10 mouse cellular contexts compared by ENCODE assay signal in genomic region chr4:108319747-108320146, GRCm38 (mm10). TPM values are rescaled to one million over a fixed set of nuclear protein-coding genes. Genes with fewer than 3 reads are reported as not detected.
DNase-seq lines count a peak whose midpoint lies in the region; ATAC-seq and TF ChIP-seq lines count a peak whose summit lies in the region.
"Had no signal": no experiment of that assay in that cellular context is flagged by ENCODE, and none has a peak within 500 bp of the region (broad histone marks: within the 10 kb centered on the region; RNA-seq: fewer than 3 reads in every experiment).

No protein-coding gene starts in this region.

- H3K4me2 ChIP-seq in forebrain, embryonic 15.5 days (replicated peaks), result no peak overlapping the region
- H3K4me2 ChIP-seq: hindbrain, embryonic 12.5 days; liver, embryonic 15.5 days had no signal

- no peak overlapping the region for H3K27ac ChIP-seq in left cerebral cortex, adult 2 months
- H3K27ac ChIP-seq in ES-E14 (ENCODE audit: insufficient read depth, low read depth, low read length, poor library complexity, severe bottlenecking), result no peak overlapping the region; the same call in 1 of the 2 replicates
- no peak overlapping the region for H3K27ac ChIP-seq in forebrain, embryonic 15.5 days (replicated peaks)
- H3K27ac ChIP-seq: hindbrain, embryonic 12.5 days had no signal

- H3K36me3 ChIP-seq in ES-E14 (ENCODE audit: control insufficient read depth, insufficient read depth, low read length, poor library complexity, severe bottlenecking), result no peaks in the 10 kb centered on the region
- H3K36me3 ChIP-seq in splenic B cell, adult 2 months (ENCODE audit: control insufficient read depth, insufficient read depth, low read length, poor library complexity, severe bottlenecking), result no peaks in the 10 kb centered on the region
- H3K36me3 ChIP-seq in forebrain, embryonic 15.5 days, result no peaks in the 10 kb centered on the region
- H3K36me3 ChIP-seq: hindbrain, embryonic 12.5 days; liver, embryonic 15.5 days had no signal

- H3K9me3 ChIP-seq in ES-E14 (ENCODE audit: control insufficient read depth, insufficient read depth, low read depth, low read length), result no peaks in the 10 kb centered on the region
- no peaks in the 10 kb centered on the region for H3K9me3 ChIP-seq in forebrain, embryonic 15.5 days
- H3K9me3 ChIP-seq: hindbrain, embryonic 12.5 days; liver, embryonic 15.5 days had no signal

- WGBS in forebrain, embryonic 15.5 days, result 76% methylated on average over 6 of the region's 6 CpGs

- H3K4me3 ChIP-seq in left cerebral cortex, adult 2 months, result no peak overlapping the region
- H3K4me3 ChIP-seq in ES-E14 (ENCODE audit: insufficient read depth in 1 of 2, low read depth in 1 of 2, low read length in 2 of 2, poor library complexity in 1 of 2, severe bottlenecking in 1 of 2), result no peak overlapping the region
- no peak overlapping the region for H3K4me3 ChIP-seq in forebrain, embryonic 15.5 days
- H3K4me3 ChIP-seq: hindbrain, embryonic 12.5 days; liver, embryonic 15.5 days had no signal

- no peak for ATAC-seq in forebrain, embryonic 15.5 days (replicated peaks)
- ATAC-seq: midbrain, embryonic 16.5 days had no signal

- DNase-seq in left cerebral cortex, adult 2 months (ENCODE audit: extremely low spot score in 1 of 2, low spot score in 2 of 2), result no peak
- no peak for DNase-seq in left cerebral cortex, postnatal 10 days (ENCODE audit: extremely low spot score in 1 of 2, low spot score in 2 of 2)
- DNase-seq in CD4-positive helper T cell, adult 2 months (ENCODE audit: low read depth, low spot score), result peak; percentile 54
- peak; percentile 35 for DNase-seq in ES-E14 (ENCODE audit: low read depth, low spot score)
- DNase-seq in splenic B cell, adult 2 months (ENCODE audit: low read depth, low spot score), result peak; percentile 64
- no peak for DNase-seq in urinary bladder, adult 18-20 months (ENCODE audit: low spot score in 2 of 2)

- intact Hi-C loops in left cerebral cortex, adult 2 months (cut with DNase I), result no loop called here
- intact Hi-C loops in left cerebral cortex, postnatal 10 days (cut with DNase I), result loop anchor here (10.0 kb wide), 2 partner anchors 65 to 385 kb away; no protein-coding TSS in a partner anchor

- in situ Hi-C loops in ES-E14 (cut with MboI; ENCODE audit: low sequenced_read_pairs in 2 of 2, unreplicated experiment in 2 of 2), result no loop called here

- H3K9ac ChIP-seq in ES-E14 (ENCODE audit: insufficient read depth, low read depth, low read length, poor library complexity, severe bottlenecking), result no peak overlapping the region
- no peak overlapping the region for H3K9ac ChIP-seq in forebrain, embryonic 15.5 days (replicated peaks)
- H3K9ac ChIP-seq: hindbrain, embryonic 12.5 days; liver, embryonic 15.5 days had no signal

- H3K4me1 ChIP-seq in ES-E14 (ENCODE audit: control insufficient read depth in 2 of 2, insufficient read depth in 2 of 2, low read length in 2 of 2, poor library complexity in 1 of 2), result peaks cover 7 to 11% of the 10 kb centered on the region in 2 experiments; a peak in 3 of 4 replicates
- no peaks in the 10 kb centered on the region for H3K4me1 ChIP-seq in forebrain, embryonic 15.5 days
- H3K4me1 ChIP-seq: hindbrain, embryonic 12.5 days had no signal

- no peaks in the 10 kb centered on the region for H3K27me3 ChIP-seq in splenic B cell, adult 2 months (ENCODE audit: control insufficient read depth, insufficient read depth, low read length, poor library complexity, severe bottlenecking)
- H3K27me3 ChIP-seq in forebrain, embryonic 15.5 days, result no peaks in the 10 kb centered on the region
- H3K27me3 ChIP-seq: hindbrain, embryonic 12.5 days; liver, embryonic 15.5 days had no signal

- peak; percentile 20; the same call in 1 of the 2 replicates for TF ChIP-seq CTCF in left cerebral cortex, adult 2 months (IDR thresholded peaks at IDR 0.05)

TF ChIP-seq in ES-E14, 5 proteins besides CTCF, POLR2A, EP300 and RAD21:
- TF ChIP-seq CHD2 (IDR thresholded peaks at IDR 0.05; ENCODE audit: low read depth, low read length) (no peak), MAFK (IDR thresholded peaks at IDR 0.05; ENCODE audit: insufficient read depth, low read depth, low read length) (no peak), ZC3H11A (IDR thresholded peaks at IDR 0.05; ENCODE audit: borderline replicate concordance, low read depth, low read length) (0 out of 2 replicates have a peak, but pooled peaks have one; percentile 25)

RNA-seq across cellular contexts. Expression of gene Coa7, which starts 8.2 kb away (rescaled TPM):
- total RNA-seq in left cerebral cortex, adult 2 months (2021), result 10 to 100 TPM; 24.1 to 28.5 TPM
- 10 to 100 TPM; 36.8 to 39.7 TPM for total RNA-seq in left cerebral cortex, postnatal 10 days (2021)
- total RNA-seq in ES-E14 (2012; rRNA removed), result 24.7 and 37.0 TPM in 2 replicates
- 47.1 and 48.9 TPM in 2 replicates for polyA plus RNA-seq in forebrain, embryonic 15.5 days (2015; fragmentation: Nextera tagmentation; extraction: Ambion mirVana)

RNA-seq across cellular contexts. Expression of gene Zyg11b, which starts 18.9 kb away (rescaled TPM):
- 10 to 100 TPM; 96.7 to 98.7 TPM for total RNA-seq in left cerebral cortex, adult 2 months (2021)
- 100 to 1,000 TPM; 151 to 166 TPM for total RNA-seq in left cerebral cortex, postnatal 10 days (2021)
- 13.3 and 13.6 TPM in 2 replicates for total RNA-seq in ES-E14 (2012; rRNA removed)
- 31.0 and 32.8 TPM in 2 replicates for polyA plus RNA-seq in forebrain, embryonic 15.5 days (2015; fragmentation: Nextera tagmentation; extraction: Ambion mirVana)

Comparison
In these comparisons a context has a peak if more than half of its experiments do, and no peak if none do; other contexts are left out.
1. DNase-seq: peak in CD4-positive helper T cell, adult 2 months (single experiment), ES-E14 (single experiment) and splenic B cell, adult 2 months (single experiment); none in left cerebral cortex, adult 2 months (0 of 2), left cerebral cortex, postnatal 10 days (0 of 2) and urinary bladder, adult 18-20 months (0 of 2).